ENCODE assay signal across 8 mouse cellular contexts in genomic region chr10:41303639-41304444, GRCm38 (mm10). TPM values are rescaled to one million over a fixed set of nuclear protein-coding genes. Genes with fewer than 3 reads are reported as not detected.
DNase-seq lines count a peak whose midpoint lies in the region; ATAC-seq lines count a peak whose summit lies in the region.

Gene Ak9 (plus strand): TSS chr10:41303980.

- H3K4me2 ChIP-seq in intestine, embryonic 14.5 days (ENCODE audit: low read length) = peak within 1 kb of the TSS; percentile 93

- ATAC-seq in intestine, embryonic 14.5 days (replicated peaks; ENCODE audit: low FRiP score, low TSS enrichment, low read depth) = peak; percentile 84
- ATAC-seq in megakaryocyte progenitor cell, adult 5-6 weeks (replicated peaks; ENCODE audit: poor library complexity) = peak; percentile 85

- H3K4me1 ChIP-seq in intestine, embryonic 14.5 days (replicated peaks; ENCODE audit: control insufficient read depth, insufficient read depth, low read length) = peaks cover 8% of the 10 kb centered on the region; the same call in 1 of the 2 replicates

- peak within 1 kb of the TSS; percentile 91 for H3K4me3 ChIP-seq in intestine, embryonic 14.5 days (ENCODE audit: low read depth, low read length)

- H3K36me3 ChIP-seq in intestine, embryonic 14.5 days (ENCODE audit: control insufficient read depth, insufficient read depth, low read length) = no peaks in the 10 kb centered on the region

- peak; percentile 81 to 82 for DNase-seq in adrenal gland, adult 18-20 months (ENCODE audit: low spot score in 2 of 2)
- peak; percentile 93 for DNase-seq in embryo, embryonic 11 days
- DNase-seq in gastrocnemius, postnatal 25 days = peak; percentile 76
- peak; percentile 92 for DNase-seq in intestine, embryonic 14.5 days (ENCODE audit: low spot score)
- peak; percentile 77 to 90 for DNase-seq in left cerebral cortex, postnatal 10 days (ENCODE audit: extremely low spot score in 1 of 2, low spot score in 2 of 2)
- DNase-seq in right cerebral cortex, postnatal 10 days (ENCODE audit: low spot score in 2 of 2) = peak; percentile 88 to 93
- peak; percentile 89 for DNase-seq in urinary bladder, postnatal 14 days (ENCODE audit: low spot score)

- peak within 1 kb of the TSS; percentile 67; the same call in 1 of the 2 replicates for H3K27ac ChIP-seq in intestine, embryonic 14.5 days (ENCODE audit: low read depth)

- H3K9ac ChIP-seq in intestine, embryonic 14.5 days (ENCODE audit: low read length) = peak within 1 kb of the TSS; percentile 71

- no peaks in the 10 kb centered on the region for H3K27me3 ChIP-seq in intestine, embryonic 14.5 days (replicated peaks; ENCODE audit: control insufficient read depth, insufficient read depth, low read length)

- WGBS in intestine, embryonic 14.5 days = under 1% methylated on average over 25 of the region's 25 CpGs

- intact Hi-C loops in left cerebral cortex, postnatal 10 days (cut with DNase I) = loop anchor here (10.0 kb wide), 3 partner anchors 91 to 381 kb away; no protein-coding TSS in a partner anchor

- H3K9me3 ChIP-seq in intestine, embryonic 14.5 days (ENCODE audit: control insufficient read depth, low read length) = no peaks in the 10 kb centered on the region

RNA-seq across cellular contexts. Expression of gene Ak9, which starts in this region (rescaled TPM):
- total RNA-seq in adrenal gland, adult 18-20 months (2021) = under 1 TPM in 1 of 2 experiments, not detected in 1; 0.10 TPM
- not detected for total RNA-seq in gastrocnemius, postnatal 25 days (2021)
- polyA plus RNA-seq in intestine, embryonic 14.5 days (2014; fragmentation: Nextera tagmentation; extraction: Ambion mirVana) = 0.03 and 0.04 TPM in 2 replicates
- total RNA-seq in left cerebral cortex, postnatal 10 days (2021) = under 1 TPM; 0.10 to 0.13 TPM
- not detected in 2 replicates for total RNA-seq in megakaryocyte progenitor cell, adult 5-6 weeks (2015)
- total RNA-seq in megakaryocyte progenitor cell, adult 5-6 weeks (2017) = 0.03 TPM in 1 of 2 replicates, not detected in the other

Comparison
In these comparisons a context has a peak if more than half of its experiments do, and no peak if none do; other contexts are left out.
1. Peak in every context shown above with its lines: DNase-seq, ATAC-seq, H3K4me3 ChIP-seq and H3K27ac ChIP-seq.
2. Peak in DNase-seq in adrenal gland, adult 18-20 months; RNA of the gene not detected or under 1 TPM.
3. Peak in DNase-seq in gastrocnemius, postnatal 25 days; RNA of the gene not detected or under 1 TPM.
4. Peak in DNase-seq, ATAC-seq, H3K4me3 ChIP-seq, H3K27ac ChIP-seq, H3K9ac ChIP-seq and H3K4me2 ChIP-seq in intestine, embryonic 14.5 days; RNA of the gene not detected or under 1 TPM.
5. Peak in DNase-seq in left cerebral cortex, postnatal 10 days; RNA of the gene not detected or under 1 TPM.
6. Peak in ATAC-seq in megakaryocyte progenitor cell, adult 5-6 weeks; RNA of the gene not detected or under 1 TPM.